Mouse (Mus musculus): ENCODE data around the gene Snx29.

GRCm38 (mm10) chr16:11433779-11434178, 111.1 kb downstream of the Snx29 start:
- no peak for TF ChIP-seq POLR2A (IDR thresholded peaks at IDR 0.05; ENCODE audit: insufficient read depth, low read depth, low read length)
- TF ChIP-seq CTCF (IDR thresholded peaks at IDR 0.05; ENCODE audit: insufficient read depth, low read depth, low read length) = no peak
